Mouse (Mus musculus) forebrain, embryonic 10.5 days (tissue): ENCODE measurements around the gene Skap1. TPM values are rescaled to one million over a fixed set of nuclear protein-coding genes. Genes with fewer than 3 reads are reported as not detected.

Experiments used
- DNase-seq: peaks from one replicate; pipeline ENCODE4 v3.0.0-alpha.2; 2017; ENCODE audit warnings: low spot score; ENCODE audit errors: extremely low spot score
- H3K27ac ChIP-seq: fragments of 300-500 bp; sonication (generic); 2 replicates; pipeline ENCODE4 v1.5.1; 2016; ENCODE audit warnings: mild to moderate bottlenecking
- H3K27me3 ChIP-seq: fragments of 300-500 bp; sonication (generic); 2 replicates; pipeline ENCODE4 v1.6.1; 2016; ENCODE audit warnings: mild to moderate bottlenecking; ENCODE audit not compliant: poor library complexity, severe bottlenecking
- H3K36me3 ChIP-seq: fragments of 300-500 bp; sonication (generic); replicated peaks from 2 replicates; pipeline ENCODE4 v1.6.1; 2016; ENCODE audit warnings: mild to moderate bottlenecking, moderate library complexity
- H3K4me1 ChIP-seq: fragments of 300-500 bp; sonication (generic); 2 replicates; pipeline ENCODE4 v1.6.1; 2016
- H3K4me3 ChIP-seq: fragments of 300-500 bp; sonication (generic); 2 replicates; pipeline ENCODE4 v1.5.1; 2016; ENCODE audit warnings: mild to moderate bottlenecking, moderate library complexity
- H3K9me3 ChIP-seq: fragments of 300-500 bp; sonication (generic); 2 replicates; pipeline ENCODE4 v1.6.1; 2016; ENCODE audit warnings: mild to moderate bottlenecking, moderate library complexity
- WGBS: fragments of 180-500 bp; shearing (Covaris S2); methylation state at CpG from one replicate; pipeline ENCODE4 v1.1.7; 2016; 5-methylcytosine and 5-hydroxymethylcytosine counted together
- polyA plus RNA-seq: library from polyadenylated mRNA; unstranded; fragments of >200 nt; fragmentation: Nextera tagmentation; extraction: Ambion mirVana; gene quantifications from 2 replicates; pipeline ENCODE4 v1.2.1, GENCODE M21; 2016

Skap1 gene
- polyA plus RNA-seq, 1 experiment from 2014 or later: 2.2 TPM

- no peak for DNase-seq
- Histone ChIP-seq H3K36me3 (no peaks in the 10 kb centered on the region), H3K4me1 (peaks cover 24% of the 10 kb centered on the region), H3K9me3 (no peaks in the 10 kb centered on the region), H3K27ac (no peak overlapping the region), H3K4me3 (no peak overlapping the region), H3K27me3 (no peaks in the 10 kb centered on the region)
- 53% methylated on average over 3 of the region's 3 CpGs for whole genome bisulfite sequencing
Measured at GRCm38 (mm10) chr11:96760042-96760441, 295.6 kb downstream of the Skap1 start.

- Histone ChIP-seq H3K4me3 (no peak overlapping the region), H3K36me3 (0 out of 2 replicates have a peak, but pooled peaks cover 3% of the 10 kb centered on the region), H3K27me3 (no peaks in the 10 kb centered on the region), H3K27ac (no peak overlapping the region), H3K4me1 (peaks cover 42% of the 10 kb centered on the region), H3K9me3 (no peaks in the 10 kb centered on the region)
- WGBS: 82% methylated on average over 7 of the region's 7 CpGs
- DNase-seq: no peak
Measured at GRCm38 (mm10) chr11:96761984-96762383, 297.6 kb downstream of the Skap1 start.

GRCm38 (mm10) chr11:96762742-96763470, 298.5 kb downstream of the Skap1 start:
- no peaks in the 10 kb centered on the region for H3K9me3 ChIP-seq
- no peak for DNase-seq
- H3K36me3 ChIP-seq: peaks cover 9% of the 10 kb centered on the region
- peaks cover 51% of the 10 kb centered on the region for H3K4me1 ChIP-seq
- H3K4me3 ChIP-seq: no peak overlapping the region
- H3K27me3 ChIP-seq: no peaks in the 10 kb centered on the region
- H3K27ac ChIP-seq: 0 out of 2 replicates have a peak overlapping the region, but pooled peaks have one; percentile 35
- WGBS: 87% methylated on average over 15 of the region's 15 CpGs

GRCm38 (mm10) chr11:96764511-96765350, 300.3 kb downstream of the Skap1 start:
- peak overlapping the region; percentile 15; the same call in 1 of the 2 replicates for H3K4me3 ChIP-seq
- WGBS: 35% methylated on average over 13 of the region's 13 CpGs
- H3K4me1 ChIP-seq: peaks cover 56% of the 10 kb centered on the region
- H3K27ac ChIP-seq: peak overlapping the region; percentile 66
- H3K27me3 ChIP-seq: no peaks in the 10 kb centered on the region
- no peak for DNase-seq
- H3K9me3 ChIP-seq: no peaks in the 10 kb centered on the region
- peaks cover 27% of the 10 kb centered on the region for H3K36me3 ChIP-seq

GRCm38 (mm10) chr11:96765645-96766044, 301.3 kb downstream of the Skap1 start:
- no peaks in the 10 kb centered on the region for H3K27me3 ChIP-seq

GRCm38 (mm10) chr11:96766555-96766954, 302.2 kb downstream of the Skap1 start:
- no peaks in the 10 kb centered on the region for H3K27me3 ChIP-seq
- 86% methylated on average over 12 of the region's 12 CpGs for WGBS
- H3K27ac ChIP-seq: peak overlapping the region; percentile 79
- H3K36me3 ChIP-seq: peaks cover 46% of the 10 kb centered on the region
- H3K4me3 ChIP-seq: 0 out of 2 replicates have a peak overlapping the region, but pooled peaks have one; percentile 3
- H3K4me1 ChIP-seq: peaks cover 56% of the 10 kb centered on the region
- no peak for DNase-seq
- no peaks in the 10 kb centered on the region for H3K9me3 ChIP-seq

More at GRCm38 (mm10) chr11:96765645-96766044, 301.3 kb downstream of the Skap1 start:
- peaks cover 56% of the 10 kb centered on the region for H3K4me1 ChIP-seq
- peaks cover 37% of the 10 kb centered on the region for H3K36me3 ChIP-seq
- H3K9me3 ChIP-seq: no peaks in the 10 kb centered on the region
- WGBS: 82% methylated on average over 7 of the region's 7 CpGs
- peak overlapping the region; percentile 79 for H3K27ac ChIP-seq
- DNase-seq: no peak
- H3K4me3 ChIP-seq: no peak overlapping the region

- H3K36me3 ChIP-seq: peaks cover 51% of the 10 kb centered on the region
- no peak overlapping the region for H3K4me3 ChIP-seq
- H3K4me1 ChIP-seq: peaks cover 55% of the 10 kb centered on the region
- DNase-seq: peak; percentile 36
- 43% methylated on average over 7 of the region's 7 CpGs for WGBS
- H3K27me3 ChIP-seq: no peaks in the 10 kb centered on the region
- H3K9me3 ChIP-seq: no peaks in the 10 kb centered on the region
- H3K27ac ChIP-seq: peak overlapping the region; percentile 79
Measured at GRCm38 (mm10) chr11:96767096-96767495, 302.7 kb downstream of the Skap1 start.

GRCm38 (mm10) chr11:96768240-96768639, 303.8 kb downstream of the Skap1 start:
- no peaks in the 10 kb centered on the region for H3K9me3 ChIP-seq
- WGBS: 71% methylated on average over 9 of the region's 9 CpGs
- no peak overlapping the region for H3K4me3 ChIP-seq
- peak overlapping the region; percentile 79 for H3K27ac ChIP-seq
- H3K27me3 ChIP-seq: no peaks in the 10 kb centered on the region
- peaks cover 46% of the 10 kb centered on the region for H3K4me1 ChIP-seq
- DNase-seq: no peak
- H3K36me3 ChIP-seq: peaks cover 63% of the 10 kb centered on the region

- H3K4me3 ChIP-seq: no peak overlapping the region
- H3K27ac ChIP-seq: no peak overlapping the region
- 94% methylated on average over 9 of the region's 9 CpGs for WGBS
- no peak for DNase-seq
- peaks cover 75% of the 10 kb centered on the region for H3K36me3 ChIP-seq
- no peaks in the 10 kb centered on the region for H3K27me3 ChIP-seq
- H3K9me3 ChIP-seq: no peaks in the 10 kb centered on the region
- H3K4me1 ChIP-seq: peaks cover 41% of the 10 kb centered on the region
Measured at GRCm38 (mm10) chr11:96771274-96771975, 307.0 kb downstream of the Skap1 start.

- no peaks in the 10 kb centered on the region for H3K9me3 ChIP-seq
- H3K27ac ChIP-seq: no peak overlapping the region
- H3K36me3 ChIP-seq: peaks cover 71% of the 10 kb centered on the region
- no peak for DNase-seq
- H3K4me3 ChIP-seq: no peak overlapping the region
- peaks cover 39% of the 10 kb centered on the region for H3K4me1 ChIP-seq
- 94% methylated on average over 9 of the region's 9 CpGs for WGBS
- no peaks in the 10 kb centered on the region for H3K27me3 ChIP-seq
Measured at GRCm38 (mm10) chr11:96772413-96772812, 308.0 kb downstream of the Skap1 start.

- H3K36me3 ChIP-seq: peaks cover 50% of the 10 kb centered on the region
- H3K27ac ChIP-seq: no peak overlapping the region
- 84% methylated on average over 3 of the region's 3 CpGs for WGBS
- peaks cover 32% of the 10 kb centered on the region for H3K4me1 ChIP-seq
- H3K9me3 ChIP-seq: no peaks in the 10 kb centered on the region
- no peaks in the 10 kb centered on the region for H3K27me3 ChIP-seq
- DNase-seq: no peak
- no peak overlapping the region for H3K4me3 ChIP-seq
Measured at GRCm38 (mm10) chr11:96774536-96774935, 310.1 kb downstream of the Skap1 start.

GRCm38 (mm10) chr11:96775063-96775462, 310.7 kb downstream of the Skap1 start:
- H3K27me3 ChIP-seq: no peaks in the 10 kb centered on the region
- H3K36me3 ChIP-seq: peaks cover 45% of the 10 kb centered on the region
- no peak overlapping the region for H3K4me3 ChIP-seq
- H3K4me1 ChIP-seq: peaks cover 32% of the 10 kb centered on the region
- no peak for DNase-seq
- no peaks in the 10 kb centered on the region for H3K9me3 ChIP-seq
- no peak overlapping the region for H3K27ac ChIP-seq
- WGBS: 89% methylated on average over 8 of the region's 8 CpGs
